Mouse (Mus musculus) neural tube, embryonic 15.5 days (tissue): Measurements from ENCODE around the gene Pkn3. TPM values are rescaled to one million over a fixed set of nuclear protein-coding genes. Genes with fewer than 3 reads are reported as not detected.

Source experiments
- ATAC-seq: fragments of 200-750 bp; cut with Nextera tagmentation; 2 replicates; pipeline ENCODE4 v1.8.0; 2017; ENCODE audit warnings: mild to moderate bottlenecking, moderate TSS enrichment, moderate library complexity; ENCODE audit not compliant: low FRiP score
- H3K27ac ChIP-seq: fragments of 300-500 bp; sonication (generic); replicated peaks from 2 replicates; pipeline ENCODE4 v1.5.1; 2015; ENCODE audit warnings: mild to moderate bottlenecking, inconsistent platforms
- H3K27me3 ChIP-seq: fragments of 300-500 bp; sonication (generic); replicated peaks from 2 replicates; pipeline ENCODE4 v1.6.1; 2015; ENCODE audit warnings: inconsistent platforms
- H3K36me3 ChIP-seq: fragments of 300-500 bp; sonication (generic); 2 replicates; pipeline ENCODE4 v1.6.1; 2015; ENCODE audit warnings: inconsistent platforms
- H3K4me1 ChIP-seq: fragments of 300-500 bp; sonication (generic); 2 replicates; pipeline ENCODE4 v1.6.1; 2015; ENCODE audit warnings: inconsistent platforms
- H3K4me2 ChIP-seq: fragments of 300-500 bp; sonication (generic); 2 replicates; pipeline ENCODE4 v1.6.1; 2015; ENCODE audit warnings: inconsistent platforms, mild to moderate bottlenecking, moderate library complexity
- H3K4me3 ChIP-seq: fragments of 300-500 bp; sonication (generic); replicated peaks from 2 replicates; pipeline ENCODE4 v1.5.1; 2015; ENCODE audit warnings: mild to moderate bottlenecking, inconsistent platforms
- H3K9ac ChIP-seq: fragments of 300-500 bp; sonication (generic); replicated peaks from 2 replicates; pipeline ENCODE4 v1.6.1; 2015; ENCODE audit warnings: mild to moderate bottlenecking, inconsistent platforms
- H3K9me3 ChIP-seq: fragments of 300-500 bp; sonication (generic); replicated peaks from 2 replicates; pipeline ENCODE4 v1.6.1; 2016; ENCODE audit warnings: inconsistent platforms
- WGBS: fragments of 180-500 bp; shearing (Covaris S2); methylation state at CpG from one replicate; pipeline ENCODE4 v1.1.7; 2015; ENCODE audit warnings: mixed read lengths; 5-methylcytosine and 5-hydroxymethylcytosine counted together
- polyA plus RNA-seq: library from polyadenylated mRNA; unstranded; fragments of >200 nt; fragmentation: Nextera tagmentation; extraction: Ambion mirVana; gene quantifications from 2 replicates; pipeline ENCODE4 v1.2.1, GENCODE M21; 2015

Gene Pkn3
- 2.0 and 3.1 TPM in 2 replicates for polyA plus RNA-seq

DNA sequence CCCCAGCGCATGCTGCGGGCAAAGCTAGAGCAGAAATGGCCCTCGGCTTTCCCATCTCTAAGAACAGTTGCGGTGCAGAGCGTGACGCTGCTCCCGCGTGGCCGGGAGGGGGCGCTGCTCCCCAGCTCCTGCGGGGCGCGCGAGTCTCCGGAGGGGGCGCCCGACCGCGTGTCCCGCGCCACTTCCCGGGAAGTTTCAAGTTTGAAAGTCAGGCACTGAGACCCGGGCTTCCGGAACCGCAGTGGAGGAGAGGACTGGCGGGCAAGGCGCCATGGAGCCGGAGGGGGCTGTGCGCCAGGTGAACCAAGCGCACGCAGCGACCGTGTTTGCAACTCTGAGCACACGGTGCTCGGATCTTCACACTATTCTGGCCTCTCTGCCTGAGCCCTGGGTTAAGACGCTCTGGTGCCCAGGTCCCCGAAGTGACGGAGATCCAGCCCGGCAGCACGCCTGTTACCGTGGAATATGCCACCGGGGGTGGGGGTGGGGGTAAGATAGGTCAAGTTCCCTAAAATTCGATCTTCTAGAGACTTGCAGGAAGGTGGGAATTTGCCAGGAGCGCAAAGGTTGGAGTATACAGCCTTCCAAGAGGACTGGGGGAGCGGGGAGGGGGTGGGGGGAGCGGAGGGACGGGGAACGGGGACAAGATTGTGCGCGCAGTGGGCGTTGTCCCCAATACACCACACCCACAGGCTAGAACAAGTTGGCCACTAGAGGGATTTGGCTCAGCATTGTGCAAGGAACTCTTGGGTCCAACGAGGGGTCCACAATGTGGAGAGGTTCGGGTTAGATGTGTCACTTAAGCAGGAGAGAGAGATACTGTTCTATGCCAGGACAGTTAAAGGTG lies at the start of gene Pkn3:
TSS of gene Pkn3 (plus strand) at position 183 of the 847 bp plus-strand sequence.
- under 1% methylated on average over 53 of the region's 53 CpGs for WGBS
- no peaks in the 10 kb centered on the region for H3K9me3 ChIP-seq

GRCm38 (mm10) chr2:30032244-30032846 lies 45.1 kb upstream of the Pkn3 start:
- ATAC-seq = no peak

More for the DNA sequence above, at the start of gene Pkn3:
- H3K36me3 ChIP-seq = peaks cover 10% of the 10 kb centered on the region
- H3K9ac ChIP-seq = peak within 1 kb of the TSS; percentile 33
- H3K4me1 ChIP-seq = peaks cover 13% of the 10 kb centered on the region
- H3K27me3 ChIP-seq = no peaks in the 10 kb centered on the region
- peak within 1 kb of the TSS; percentile 95 for H3K4me2 ChIP-seq
- peak within 1 kb of the TSS; percentile 38; the same call in 1 of the 2 replicates for H3K27ac ChIP-seq
- peak; percentile 55; the same call in 1 of the 2 replicates for ATAC-seq
- peak within 1 kb of the TSS; percentile 48 for H3K4me3 ChIP-seq

GRCm38 (mm10) chr2:30032957-30033356 lies 44.5 kb upstream of the Pkn3 start:
- Histone ChIP-seq H3K36me3 (peaks cover 79% of the 10 kb centered on the region), H3K9me3 (no peaks in the 10 kb centered on the region), H3K27me3 (no peaks in the 10 kb centered on the region), H3K9ac (no peak overlapping the region), H3K4me1 (no peaks in the 10 kb centered on the region), H3K27ac (no peak overlapping the region), H3K4me2 (no peak overlapping the region), H3K4me3 (no peak overlapping the region)
- ATAC-seq = no peak
- 67% methylated on average over 6 of the region's 6 CpGs for WGBS

More at GRCm38 (mm10) chr2:30032244-30032846, 45.1 kb upstream of the Pkn3 start:
- no peak overlapping the region for H3K27ac ChIP-seq
- H3K4me1 ChIP-seq = no peaks in the 10 kb centered on the region
- H3K27me3 ChIP-seq = no peaks in the 10 kb centered on the region
- WGBS = 66% methylated on average over 11 of the region's 11 CpGs
- H3K9me3 ChIP-seq = no peaks in the 10 kb centered on the region
- no peak overlapping the region for H3K4me3 ChIP-seq
- H3K4me2 ChIP-seq = no peak overlapping the region
- no peak overlapping the region for H3K9ac ChIP-seq
- H3K36me3 ChIP-seq = peaks cover 79% of the 10 kb centered on the region

GRCm38 (mm10) chr2:30037762-30038161 lies 39.7 kb upstream of the Pkn3 start:
- Histone ChIP-seq H3K9me3 (no peaks in the 10 kb centered on the region), H3K36me3 (peaks cover 35% of the 10 kb centered on the region), H3K4me2 (no peak overlapping the region), H3K27me3 (no peaks in the 10 kb centered on the region), H3K4me3 (no peak overlapping the region), H3K4me1 (0 out of 2 replicates have a peak, but pooled peaks cover 5% of the 10 kb centered on the region), H3K27ac (no peak overlapping the region), H3K9ac (no peak overlapping the region)
- no peak for ATAC-seq
- WGBS = 89% methylated on average over 2 of the region's 2 CpGs

- Histone ChIP-seq H3K4me3 (no peak overlapping the region), H3K36me3 (peaks cover 30% of the 10 kb centered on the region), H3K27me3 (no peaks in the 10 kb centered on the region), H3K9ac (no peak overlapping the region), H3K4me2 (no peak overlapping the region), H3K9me3 (no peaks in the 10 kb centered on the region), H3K27ac (no peak overlapping the region), H3K4me1 (0 out of 2 replicates have a peak, but pooled peaks cover 7% of the 10 kb centered on the region)
- WGBS = 93% methylated on average over 10 of the region's 10 CpGs
- ATAC-seq = no peak
These were observed 39.1 kb upstream of the Pkn3 start for GRCm38 (mm10) chr2:30038370-30038769.

DNA sequence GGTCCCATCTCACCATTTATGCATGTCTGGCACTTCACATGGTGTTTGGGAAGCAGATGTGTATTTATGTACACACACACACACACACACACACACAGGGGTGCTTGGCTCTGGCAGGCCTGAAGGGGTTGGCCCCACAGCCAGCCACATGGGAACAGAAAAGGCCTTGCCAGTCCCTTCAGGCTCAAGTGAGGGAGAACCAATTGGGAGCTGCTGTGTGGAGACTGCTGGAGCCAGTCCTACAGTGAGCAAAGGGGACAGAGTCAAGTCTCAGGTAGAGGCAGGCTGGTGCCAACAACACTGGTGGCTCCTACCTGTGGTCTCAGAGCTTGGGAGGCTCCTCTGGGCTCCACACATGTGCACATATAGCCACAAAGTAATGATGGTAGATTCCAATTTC lies 37.8 kb upstream of the Pkn3 start:
- H3K4me3 ChIP-seq = no peak overlapping the region
- no peak overlapping the region for H3K4me2 ChIP-seq
- peaks cover 24% of the 10 kb centered on the region for H3K36me3 ChIP-seq
- ATAC-seq = no peak
- H3K4me1 ChIP-seq = 0 out of 2 replicates have a peak, but pooled peaks cover 7% of the 10 kb centered on the region
- no peak overlapping the region for H3K9ac ChIP-seq
- no peaks in the 10 kb centered on the region for H3K9me3 ChIP-seq
- no peaks in the 10 kb centered on the region for H3K27me3 ChIP-seq
- H3K27ac ChIP-seq = no peak overlapping the region

GRCm38 (mm10) chr2:30042445-30042844 lies 35.0 kb upstream of the Pkn3 start:
- H3K36me3 ChIP-seq = peaks cover 21% of the 10 kb centered on the region
- ATAC-seq = no peak
- H3K4me2 ChIP-seq = no peak overlapping the region
- no peaks in the 10 kb centered on the region for H3K9me3 ChIP-seq
- H3K27ac ChIP-seq = no peak overlapping the region
- H3K4me1 ChIP-seq = peaks cover 10% of the 10 kb centered on the region
- H3K9ac ChIP-seq = no peak overlapping the region
- no peak overlapping the region for H3K4me3 ChIP-seq
- no peaks in the 10 kb centered on the region for H3K27me3 ChIP-seq
- WGBS = 7% methylated on average over 4 of the region's 4 CpGs

GRCm38 (mm10) chr2:30044550-30044949 lies 32.9 kb upstream of the Pkn3 start:
- no peak for ATAC-seq
- Histone ChIP-seq H3K4me1 (peaks cover 19% of the 10 kb centered on the region), H3K36me3 (peaks cover 12% of the 10 kb centered on the region; the same call in 1 of the 2 replicates), H3K4me3 (no peak overlapping the region), H3K9ac (no peak overlapping the region), H3K27me3 (no peaks in the 10 kb centered on the region), H3K27ac (no peak overlapping the region), H3K4me2 (no peak overlapping the region), H3K9me3 (no peaks in the 10 kb centered on the region)
- 91% methylated on average over 5 of the region's 5 CpGs for WGBS

DNA sequence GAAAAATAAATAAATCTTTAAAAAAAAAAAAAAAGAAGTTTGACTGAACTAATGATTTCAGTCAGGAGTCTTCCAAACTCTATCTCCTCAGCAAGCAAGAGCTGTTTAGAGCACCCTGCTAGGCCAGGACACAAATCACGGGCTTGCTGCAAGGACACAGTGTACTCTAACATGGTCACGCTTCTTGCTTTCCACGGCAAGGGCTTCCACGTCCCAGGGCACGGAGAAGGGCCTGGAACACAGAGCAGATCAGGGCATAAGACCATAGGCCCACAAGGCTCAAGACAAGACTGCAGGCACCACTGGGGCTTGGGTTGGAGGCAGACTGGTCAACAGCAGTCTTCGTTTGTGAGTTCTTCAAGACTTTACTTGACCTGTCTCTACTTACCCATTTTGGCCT lies 30.4 kb upstream of the Pkn3 start:
- peaks cover 12% of the 10 kb centered on the region; the same call in 1 of the 2 replicates for H3K36me3 ChIP-seq
- no peak overlapping the region for H3K4me2 ChIP-seq
- no peak for ATAC-seq
- H3K27ac ChIP-seq = no peak overlapping the region
- 93% methylated on average over 6 of the region's 6 CpGs for WGBS
- H3K4me1 ChIP-seq = peaks cover 19% of the 10 kb centered on the region
- H3K27me3 ChIP-seq = no peaks in the 10 kb centered on the region
- no peak overlapping the region for H3K4me3 ChIP-seq
- H3K9me3 ChIP-seq = no peaks in the 10 kb centered on the region
- H3K9ac ChIP-seq = no peak overlapping the region

GRCm38 (mm10) chr2:30048101-30048501 lies 29.4 kb upstream of the Pkn3 start:
- H3K4me3 ChIP-seq = peak overlapping the region; percentile 83
- ATAC-seq = no peak
- H3K36me3 ChIP-seq = peaks cover 12% of the 10 kb centered on the region; the same call in 1 of the 2 replicates
- no peaks in the 10 kb centered on the region for H3K27me3 ChIP-seq
- H3K27ac ChIP-seq = peak overlapping the region; percentile 98
- WGBS = 50% methylated on average over 11 of the region's 11 CpGs
- H3K4me2 ChIP-seq = peak overlapping the region; percentile 61
- peaks cover 12% of the 10 kb centered on the region for H3K4me1 ChIP-seq
- no peaks in the 10 kb centered on the region for H3K9me3 ChIP-seq
- peak overlapping the region; percentile 79 for H3K9ac ChIP-seq

DNA sequence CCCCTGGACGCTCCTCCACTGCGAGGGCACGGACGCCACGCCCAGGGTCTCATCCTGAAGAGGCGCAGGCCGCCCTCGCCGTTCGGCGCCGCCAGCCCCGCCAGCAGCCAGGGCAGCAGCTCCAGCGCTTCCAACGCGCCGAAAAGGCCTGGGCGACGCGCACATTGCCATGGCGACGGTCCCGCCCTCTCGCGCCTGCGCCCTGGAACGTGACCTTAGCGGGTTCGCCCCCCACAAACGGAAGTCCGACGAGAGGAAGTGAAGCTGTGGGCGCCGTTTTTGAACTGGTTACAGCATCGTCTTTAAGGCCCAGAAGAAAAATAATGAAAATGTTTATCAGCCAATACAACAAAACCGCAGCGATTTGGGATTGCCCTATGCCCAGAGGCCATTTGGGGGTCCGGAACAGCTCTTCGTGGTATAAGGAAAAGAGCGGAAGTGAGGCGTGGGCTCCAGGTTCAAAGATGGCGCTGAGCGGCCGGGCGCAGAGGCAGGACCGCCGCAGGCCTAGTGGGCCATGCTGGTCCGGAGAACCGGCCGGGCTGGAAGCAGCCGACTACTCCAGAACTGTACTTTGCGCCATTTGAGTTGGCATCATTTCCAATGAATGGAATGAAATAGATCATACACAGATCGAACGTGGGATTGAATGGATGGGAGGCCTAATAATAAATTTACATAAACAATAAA lies 28.6 kb upstream of the Pkn3 start, which contains the start of gene Wdr34:
TSS of gene Wdr34 (minus strand) at position 183 of the 690 bp plus-strand sequence.
- H3K9me3 ChIP-seq = no peaks in the 10 kb centered on the region
- H3K9ac ChIP-seq = peak within 1 kb of the TSS; percentile 79
- peak within 1 kb of the TSS; percentile 61 for H3K4me2 ChIP-seq
- 1% methylated on average over 54 of the region's 54 CpGs for WGBS
- H3K4me3 ChIP-seq = peak within 1 kb of the TSS; percentile 83
- peak within 1 kb of the TSS; percentile 98 for H3K27ac ChIP-seq
- H3K36me3 ChIP-seq = peaks cover 12% of the 10 kb centered on the region; the same call in 1 of the 2 replicates
- no peaks in the 10 kb centered on the region for H3K27me3 ChIP-seq
- H3K4me1 ChIP-seq = peaks cover 12% of the 10 kb centered on the region
- ATAC-seq = peak; percentile 96
